8 mouse cellular contexts compared by ENCODE assay signal in the genomic region with DNA sequence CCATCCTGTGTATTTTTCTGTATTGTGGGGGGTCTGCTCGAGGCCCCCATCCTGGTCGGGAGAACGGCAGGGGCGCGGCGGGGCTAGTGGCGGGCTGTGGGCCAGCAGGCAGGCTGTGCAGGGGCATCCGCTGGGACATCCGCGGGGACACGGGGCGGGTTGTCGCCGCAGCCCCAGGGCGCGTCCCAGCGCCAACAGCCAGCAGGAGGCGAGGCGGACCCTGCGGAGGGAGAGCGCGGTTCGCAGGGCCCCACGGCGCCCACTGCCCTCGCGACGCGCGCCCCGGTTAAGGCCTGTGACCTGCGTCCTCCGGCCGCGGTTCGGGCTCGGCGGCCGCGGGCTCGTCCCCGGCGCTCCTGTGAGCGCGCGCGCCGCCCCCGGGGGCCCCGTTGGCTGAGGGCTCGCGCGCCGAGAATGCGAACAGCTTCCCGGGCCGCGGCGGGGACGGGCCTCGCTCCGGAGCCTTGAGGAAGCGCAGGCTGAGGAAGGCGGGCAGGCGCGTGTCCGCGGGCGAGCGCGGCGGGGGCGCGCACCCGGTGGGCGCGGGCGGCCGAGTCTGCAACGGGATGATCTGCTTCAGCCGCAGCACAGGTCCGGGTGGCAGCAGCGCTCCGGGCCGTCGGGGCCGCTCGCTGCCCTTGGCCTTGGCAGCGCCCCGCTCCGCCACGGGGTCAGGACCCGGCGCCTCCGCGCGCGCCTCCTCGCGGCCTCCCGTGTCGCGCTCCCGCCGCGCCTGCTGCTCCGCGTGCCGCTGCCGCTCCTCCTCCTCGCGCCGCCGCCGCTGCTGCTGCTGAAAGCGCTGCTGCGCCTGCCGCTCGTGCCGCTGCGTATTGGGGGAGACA. TPM values are rescaled to one million over a fixed set of nuclear protein-coding genes. Genes with fewer than 3 reads are reported as not detected.
DNase-seq lines count a peak whose midpoint lies in the region; ATAC-seq and TF ChIP-seq lines count a peak whose summit lies in the region.

No protein-coding gene starts in this region.

- peak overlapping the region; percentile 96 for H3K4me2 ChIP-seq in lung, embryonic 16.5 days (ENCODE audit: low read depth, low read length)

- WGBS in lung, embryonic 16.5 days = 0% methylated on average over 68 of the region's 121 CpGs

- peaks cover 45% of the 10 kb centered on the region for H3K4me1 ChIP-seq in G1E (ENCODE audit: insufficient read depth, low read depth, low read length)
- H3K4me1 ChIP-seq in lung, embryonic 16.5 days (replicated peaks; ENCODE audit: control insufficient read depth, insufficient read depth, low read length) = peaks cover 12% of the 10 kb centered on the region; the same call in 1 of the 2 replicates

- no peaks in the 10 kb centered on the region for H3K9me3 ChIP-seq in G1E (replicated peaks)
- no peaks in the 10 kb centered on the region for H3K9me3 ChIP-seq in lung, embryonic 16.5 days (ENCODE audit: control insufficient read depth, low read length)

- peaks cover 12% of the 10 kb centered on the region; the same call in 1 of the 2 replicates for H3K27me3 ChIP-seq in G1E (ENCODE audit: insufficient read depth, low read length)
- H3K27me3 ChIP-seq in lung, embryonic 16.5 days (ENCODE audit: control insufficient read depth, insufficient read depth, low read depth, low read length) = no peaks in the 10 kb centered on the region

- peak overlapping the region; percentile 78 for H3K9ac ChIP-seq in lung, embryonic 16.5 days (ENCODE audit: low read length)

- H3K27ac ChIP-seq in lung, embryonic 16.5 days (ENCODE audit: low read length) = peak overlapping the region; percentile 78

- ATAC-seq in G1E (ENCODE audit: extremely low read depth, insufficient number of reproducible peaks, low FRiP score, poor library complexity, severe bottlenecking) = no peak
- peak; percentile 35 to 52; a peak in 2 of 4 replicates for ATAC-seq in hematopoietic stem cell, adult 5-6 weeks (replicated peaks in 1 of 2; ENCODE audit: insufficient read depth in 1 of 2, low FRiP score in 2 of 2, low TSS enrichment in 1 of 2, low read depth in 1 of 2, poor library complexity in 2 of 2, severe bottlenecking in 2 of 2)
- peak; percentile 88 for ATAC-seq in lung, embryonic 16.5 days (ENCODE audit: low read depth)

- H3K36me3 ChIP-seq in G1E (replicated peaks) = peaks cover 45% of the 10 kb centered on the region
- H3K36me3 ChIP-seq in lung, embryonic 16.5 days (ENCODE audit: control insufficient read depth, insufficient read depth, low read length) = peaks cover 26% of the 10 kb centered on the region

- TF ChIP-seq CTCF in G1E (IDR thresholded peaks at IDR 0.05; ENCODE audit: low read depth, low read length) = no peak

- peak; percentile 97 for DNase-seq in G1E (ENCODE audit: low spot score)
- peak; percentile 83 for DNase-seq in cerebellum, adult 8-10 months
- peak; percentile 70 for DNase-seq in forelimb bud, embryonic 11.5 days (ENCODE audit: low read depth, low spot score)
- peak; percentile 80 to 89 for DNase-seq in layer of hippocampus, postnatal 10 days (ENCODE audit: low spot score in 2 of 2)
- peak; percentile 86 for DNase-seq in ovary, postnatal 36 days (ENCODE audit: low spot score)
- peak; percentile 88 for DNase-seq in thymus, postnatal 14 days

- H3K4me3 ChIP-seq in G1E (ENCODE audit: low read depth, low read length) = peak overlapping the region; percentile 80
- peak overlapping the region; percentile 69 for H3K4me3 ChIP-seq in lung, embryonic 16.5 days (ENCODE audit: low read length)

RNA-seq across cellular contexts. Expression of a gene that starts 7.3 kb away (rescaled TPM):
- 51.9 and 56.2 TPM in 2 replicates for total RNA-seq in G1E (2014; fragmentation: Nextera tagmentation)
- total RNA-seq in G1E (2017) = 16.2 and 19.6 TPM in 2 replicates
- 209 and 288 TPM in 2 replicates for polyA plus RNA-seq in G1E (2012)
- 15.8 and 18.9 TPM in 2 replicates for total RNA-seq in hematopoietic stem cell, adult 5-6 weeks (2017)
- 100 to 1,000 TPM; 128 to 130 TPM for total RNA-seq in layer of hippocampus, postnatal 10 days (2021)
- polyA plus RNA-seq in lung, embryonic 16.5 days (2015; fragmentation: Nextera tagmentation; extraction: Ambion mirVana) = 91.9 and 96.3 TPM in 2 replicates

RNA-seq across cellular contexts. Expression of a gene that starts 9.4 kb away (rescaled TPM):
- total RNA-seq in G1E (2014; fragmentation: Nextera tagmentation) (0.97 and 1.1 TPM in 2 replicates), G1E (2017) (2.1 and 2.5 TPM in 2 replicates)
- polyA plus RNA-seq in G1E (2012) = 1.4 and 1.5 TPM in 2 replicates
- total RNA-seq in hematopoietic stem cell, adult 5-6 weeks (2017) = 6.7 and 9.2 TPM in 2 replicates
- 10 to 100 TPM; 64.3 to 71.5 TPM for total RNA-seq in layer of hippocampus, postnatal 10 days (2021)
- 0.79 and 1.0 TPM in 2 replicates for polyA plus RNA-seq in lung, embryonic 16.5 days (2015; fragmentation: Nextera tagmentation; extraction: Ambion mirVana)

RNA-seq across cellular contexts. Expression of a gene that starts 11.6 kb away (rescaled TPM):
- total RNA-seq in G1E (2014; fragmentation: Nextera tagmentation) = 42.0 and 65.5 TPM in 2 replicates
- 68.2 and 74.9 TPM in 2 replicates for total RNA-seq in G1E (2017)
- 149 and 161 TPM in 2 replicates for polyA plus RNA-seq in G1E (2012)
- 35.8 and 61.7 TPM in 2 replicates for total RNA-seq in hematopoietic stem cell, adult 5-6 weeks (2017)
- total RNA-seq in layer of hippocampus, postnatal 10 days (2021) = 10 to 100 TPM; 59.5 to 69.2 TPM
- polyA plus RNA-seq in lung, embryonic 16.5 days (2015; fragmentation: Nextera tagmentation; extraction: Ambion mirVana) = 136 and 151 TPM in 2 replicates

RNA-seq across cellular contexts. Expression of a gene that starts 11.6 kb away (rescaled TPM):
- total RNA-seq in G1E (2014; fragmentation: Nextera tagmentation) (5.8 and 6.4 TPM in 2 replicates), G1E (2017) (14.6 and 18.2 TPM in 2 replicates)
- 26.1 and 33.3 TPM in 2 replicates for polyA plus RNA-seq in G1E (2012)
- total RNA-seq in hematopoietic stem cell, adult 5-6 weeks (2017) = 8.8 and 14.1 TPM in 2 replicates
- total RNA-seq in layer of hippocampus, postnatal 10 days (2021) = 10 to 100 TPM; 26.4 to 29.4 TPM
- polyA plus RNA-seq in lung, embryonic 16.5 days (2015; fragmentation: Nextera tagmentation; extraction: Ambion mirVana) = 16.1 and 17.4 TPM in 2 replicates

RNA-seq across cellular contexts. Expression of a gene that starts 12.9 kb away (rescaled TPM):
- 2.6 and 3.9 TPM in 2 replicates for total RNA-seq in G1E (2014; fragmentation: Nextera tagmentation)
- 4.5 and 5.0 TPM in 2 replicates for total RNA-seq in G1E (2017)
- 17.0 and 20.9 TPM in 2 replicates for polyA plus RNA-seq in G1E (2012)
- total RNA-seq in hematopoietic stem cell, adult 5-6 weeks (2017) = 19.8 and 20.7 TPM in 2 replicates
- total RNA-seq in layer of hippocampus, postnatal 10 days (2021) = 100 to 1,000 TPM; 145 to 159 TPM
- 36.7 and 37.8 TPM in 2 replicates for polyA plus RNA-seq in lung, embryonic 16.5 days (2015; fragmentation: Nextera tagmentation; extraction: Ambion mirVana)
